ENCODE assay signal across 24 mouse cellular contexts in the genomic region with DNA sequence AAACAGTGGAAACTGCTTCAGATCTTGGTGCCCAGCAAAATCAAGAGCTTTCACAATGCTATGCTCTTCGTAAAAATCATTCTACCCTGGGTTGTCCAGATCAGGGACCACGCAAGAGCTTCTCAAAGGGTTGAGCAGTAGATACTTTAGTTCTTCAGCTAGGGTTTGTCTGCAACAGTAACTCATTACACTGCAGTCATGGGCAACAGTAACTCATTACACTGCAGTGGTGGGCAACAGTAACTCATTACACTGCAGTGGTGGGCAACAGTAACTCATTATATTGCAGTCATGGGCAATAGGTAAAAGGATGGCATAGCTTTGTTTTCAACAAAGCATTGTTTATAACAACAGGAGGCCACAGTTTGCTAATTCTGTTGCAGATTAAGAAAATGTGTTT.
"Had no signal": no experiment of that assay in that cellular context is flagged by ENCODE, and none has a peak within 500 bp of the region (broad histone marks: within the 10 kb centered on the region; RNA-seq: fewer than 3 reads in every experiment).

No protein-coding gene starts in this region.

- DNase-seq: forebrain, postnatal 0 days; gastrocnemius, postnatal 14 days; gastrocnemius, postnatal 36 days; heart, adult 11 months; heart, adult 2 months; heart, postnatal 14 days; heart, postnatal 36 days; kidney, adult 11 months; kidney, adult 2 months; kidney, adult 9 months; kidney, postnatal 25 days; layer of hippocampus, adult 9-11 months; layer of hippocampus, postnatal 36 days; left cerebral cortex, postnatal 4 days had no signal

- ATAC-seq: forebrain, postnatal 0 days; hindbrain, postnatal 0 days; intestine, embryonic 16.5 days; liver, embryonic 12.5 days had no signal

- H3K27me3 ChIP-seq: heart, embryonic 13.5 days; heart, embryonic 15.5 days; hindbrain, embryonic 13.5 days; hindbrain, embryonic 15.5 days; limb, embryonic 13.5 days; limb, embryonic 15.5 days; liver, embryonic 12.5 days had no signal

- H3K9me3 ChIP-seq: heart, embryonic 13.5 days; heart, embryonic 15.5 days; hindbrain, embryonic 13.5 days; hindbrain, embryonic 15.5 days; limb, embryonic 13.5 days; limb, embryonic 15.5 days; liver, embryonic 12.5 days had no signal

- H3K36me3 ChIP-seq: heart, embryonic 13.5 days; heart, embryonic 15.5 days; hindbrain, embryonic 13.5 days; hindbrain, embryonic 15.5 days; limb, embryonic 13.5 days; limb, embryonic 15.5 days; liver, embryonic 12.5 days had no signal

- H3K4me1 ChIP-seq: heart, embryonic 13.5 days; heart, embryonic 15.5 days; hindbrain, embryonic 13.5 days; hindbrain, embryonic 15.5 days; limb, embryonic 13.5 days; limb, embryonic 15.5 days; liver, embryonic 12.5 days had no signal

- H3K4me2 ChIP-seq: heart, embryonic 11.5 days; heart, embryonic 13.5 days; heart, embryonic 15.5 days; hindbrain, embryonic 13.5 days; hindbrain, embryonic 15.5 days; limb, embryonic 13.5 days; limb, embryonic 15.5 days; liver, embryonic 12.5 days had no signal

- H3K4me3 ChIP-seq: heart, adult 2 months; heart, embryonic 13.5 days; heart, embryonic 15.5 days; hindbrain, embryonic 13.5 days; hindbrain, embryonic 15.5 days; limb, embryonic 13.5 days; limb, embryonic 15.5 days; liver, embryonic 12.5 days had no signal

- H3K27ac ChIP-seq: heart, adult 2 months; heart, embryonic 13.5 days; heart, embryonic 15.5 days; hindbrain, embryonic 13.5 days; hindbrain, embryonic 15.5 days; hindbrain, postnatal 0 days; limb, embryonic 13.5 days; limb, embryonic 15.5 days; liver, embryonic 12.5 days had no signal

- H3K9ac ChIP-seq: forebrain, postnatal 0 days; heart, embryonic 13.5 days; heart, embryonic 15.5 days; hindbrain, embryonic 13.5 days; hindbrain, embryonic 15.5 days; limb, embryonic 13.5 days; limb, embryonic 15.5 days; liver, embryonic 12.5 days had no signal
